Comparison of ENCODE assay signal across 8 mouse cellular contexts in genomic region chr11:99132091-99132730, GRCm38 (mm10). TPM values are rescaled to one million over a fixed set of nuclear protein-coding genes. Genes with fewer than 3 reads are reported as not detected.
DNase-seq lines count a peak whose midpoint lies in the region; ATAC-seq and TF ChIP-seq lines count a peak whose summit lies in the region.

No protein-coding gene starts in this region.

- peak overlapping the region; percentile 34 for H3K9ac ChIP-seq in midbrain, embryonic 15.5 days

- 5% methylated on average over 11 of the region's 11 CpGs for WGBS in midbrain, embryonic 15.5 days

- H3K4me1 ChIP-seq in midbrain, embryonic 15.5 days, result peaks cover 11% of the 10 kb centered on the region

- TF ChIP-seq CTCF in Patski (IDR thresholded peaks at IDR 0.05), result no peak

- H3K9me3 ChIP-seq in midbrain, embryonic 15.5 days, result no peaks in the 10 kb centered on the region

- H3K4me3 ChIP-seq in midbrain, embryonic 15.5 days, result no peak overlapping the region

- CTCF ChIA-PET in Patski (lab: Charles Lee), result no interaction called here

- peak overlapping the region; percentile 40; the same call in 1 of the 2 replicates for H3K27ac ChIP-seq in midbrain, embryonic 15.5 days

- intact Hi-C loops in gastrocnemius, postnatal 14 days (cut with DNase I; ENCODE audit: low total_unique reads), result no loop called here

- peak overlapping the region; percentile 41 for H3K4me2 ChIP-seq in midbrain, embryonic 15.5 days

- POLR2A ChIA-PET in Patski (lab: Charles Lee), result no interaction called here

- in situ Hi-C loops in Patski (cut with MboI; ENCODE audit: low pct_unique_long_range_greater_than_20kb), result no loop called here

- no peaks in the 10 kb centered on the region for H3K36me3 ChIP-seq in midbrain, embryonic 15.5 days (replicated peaks)

- no peak for DNase-seq in Patski (ENCODE audit: low read depth, low spot score)
- peak; percentile 72 for DNase-seq in gastrocnemius, postnatal 14 days
- DNase-seq in frontal cortex, postnatal 10 days (ENCODE audit: low spot score in 2 of 2), result no peak
- no peak for DNase-seq in left cerebral cortex, adult 18-20 months (ENCODE audit: low spot score in 2 of 2)
- no peak for DNase-seq in right cerebral cortex, postnatal 25 days

- no peaks in the 10 kb centered on the region for H3K27me3 ChIP-seq in Patski
- no peaks in the 10 kb centered on the region for H3K27me3 ChIP-seq in midbrain, embryonic 15.5 days (replicated peaks)

- peak; percentile 47 for ATAC-seq in CD4-positive, CD25-positive, alpha-beta regulatory T cell, adult 4 months
- ATAC-seq in Patski, result peak; percentile 32
- ATAC-seq in inflammation-experienced regulatory T-cells, adult 6 months, result peak; percentile 15
- ATAC-seq in midbrain, embryonic 15.5 days (replicated peaks), result peak; percentile 63

RNA-seq across cellular contexts. Expression of gene Ccr7, which starts 22.7 kb away (rescaled TPM):
- polyA plus RNA-seq in CD4-positive, CD25-positive, alpha-beta regulatory T cell, adult 4 months (2017; shearing (Covaris generic)), result 100 to 1,000 TPM; 277 to 361 TPM
- polyA plus RNA-seq in Patski (2021), result 0.12 TPM
- total RNA-seq in gastrocnemius, postnatal 14 days (2021), result under 1 TPM; 0.10 to 0.11 TPM
- polyA plus RNA-seq in inflammation-experienced regulatory T-cells, adult 6 months (2017; shearing (Covaris generic)), result 100 to 1,000 TPM in 2 of 3 experiments, 10 to 100 TPM in 1; 16.6 to 295 (median 286) TPM
- 0.09 TPM in 1 of 2 replicates, not detected in the other for polyA plus RNA-seq in midbrain, embryonic 15.5 days (2015; fragmentation: Nextera tagmentation; extraction: Ambion mirVana)
- total RNA-seq in left cerebral cortex, adult 18-20 months (2021), result under 1 TPM in 1 of 2 experiments, not detected in 1; 0.49 TPM

RNA-seq across cellular contexts. Expression of gene Tns4, which starts 43.1 kb away (rescaled TPM):
- polyA plus RNA-seq in CD4-positive, CD25-positive, alpha-beta regulatory T cell, adult 4 months (2017; shearing (Covaris generic)), result under 1 TPM in 1 of 2 experiments, not detected in 1; 0.35 TPM
- not detected for polyA plus RNA-seq in Patski (2021)
- total RNA-seq in gastrocnemius, postnatal 14 days (2021), result under 1 TPM in 1 of 2 experiments, not detected in 1; 0.10 TPM
- under 1 TPM; 0.30 to 0.58 (median 0.51) TPM for polyA plus RNA-seq in inflammation-experienced regulatory T-cells, adult 6 months (2017; shearing (Covaris generic))
- polyA plus RNA-seq in midbrain, embryonic 15.5 days (2015; fragmentation: Nextera tagmentation; extraction: Ambion mirVana), result 0.09 TPM in 1 of 2 replicates, not detected in the other
- total RNA-seq in left cerebral cortex, adult 18-20 months (2021), result under 1 TPM; 0.14 to 0.16 TPM

Comparison
In these comparisons a context has a peak if more than half of its experiments do, and no peak if none do; other contexts are left out.
1. RNA of gene Ccr7, which starts 22.7 kb away (polyA plus RNA-seq): 277 to 361 TPM in CD4-positive, CD25-positive, alpha-beta regulatory T cell, adult 4 months and 16.6 to 295 TPM in inflammation-experienced regulatory T-cells, adult 6 months; 0.12 TPM in Patski (single experiment) and 0.09 TPM in midbrain, embryonic 15.5 days; every median in the first group is over 10 times any median in the second.
2. Peak in every context shown above with its lines, with median percentiles within 50 percentile points of each other: ATAC-seq.